Mouse (Mus musculus) liver, embryonic 14.5 days (tissue): ENCODE results near the gene Ttll8.

ENCODE experiments used
- CTCF ChIP-seq: IDR thresholded peaks from 2 replicates; pipeline ENCODE4 v1.5.1; 2016; ENCODE audit warnings: antibody characterized with exemption, low read depth, control low read depth
- EP300 ChIP-seq: IDR thresholded peaks from 2 replicates; pipeline ENCODE4 v1.6.1; 2016; ENCODE audit warnings: antibody characterized with exemption, low read depth

DNA sequence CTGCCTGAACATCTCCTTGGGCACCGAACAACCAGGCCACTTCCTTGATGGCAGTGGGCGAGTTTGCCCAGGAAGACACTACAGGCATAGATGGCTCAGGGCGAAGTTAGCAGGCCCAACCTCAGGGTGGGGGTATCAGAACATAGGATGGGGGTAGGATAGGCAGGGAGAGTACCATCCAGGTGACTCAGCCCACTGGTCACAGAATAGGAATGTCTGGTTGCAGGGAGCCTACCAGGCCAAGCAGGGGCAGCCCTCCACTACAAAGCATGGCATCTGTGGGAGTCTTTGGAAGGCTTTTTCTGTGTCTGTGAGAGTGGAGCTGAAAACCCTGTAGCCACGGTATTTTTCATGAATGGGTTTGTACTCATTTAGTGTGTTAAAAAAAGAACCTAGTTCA, 3.3 kb upstream of the Ttll8 start:
- no peak for TF ChIP-seq CTCF
- no peak for TF ChIP-seq EP300
